Mouse (Mus musculus): ENCODE results near the gene Rae1. TPM values are rescaled to one million over a fixed set of nuclear protein-coding genes. Genes with fewer than 3 reads are reported as not detected.

The Rae1 gene
- polyA plus RNA-seq, 2 experiments: 45.9 to 65.3 TPM

- WGBS (ENCODE audit: insufficient replicate concordance): 18% methylated on average over 5 of the region's 5 CpGs
- peak overlapping the region; percentile 100 for H3K27ac ChIP-seq
- H3K9me3 ChIP-seq (ENCODE audit: control insufficient read depth, low read length): no peaks in the 10 kb centered on the region
- H3K4me3 ChIP-seq (ENCODE audit: insufficient read depth in 1 of 2, low read depth in 2 of 2, low read length in 2 of 2): peak overlapping the region; percentile 5 to 19; a peak in 3 of 4 replicates
- peaks cover 80 to 90% of the 10 kb centered on the region in 2 experiments for H3K4me1 ChIP-seq (replicated peaks; ENCODE audit: control insufficient read depth in 2 of 2, insufficient read depth in 2 of 2, low read length in 1 of 2)
- H3K4me2 ChIP-seq (ENCODE audit: low read depth): peak overlapping the region; percentile 58
- H3K9ac ChIP-seq (replicated peaks): peak overlapping the region; percentile 64
- no peaks in the 10 kb centered on the region for H3K27me3 ChIP-seq (ENCODE audit: control insufficient read depth, insufficient read depth, low read length)
- ATAC-seq (ENCODE audit: insufficient read depth) (peak; percentile 0; the same call in 1 of the 2 replicates), DNase-seq (ENCODE audit: low read depth in 3 of 3, low spot score in 3 of 3) (peak in 1 of 3 experiments; percentile 62)
- TF ChIP-seq EP300 (IDR thresholded peaks at IDR 0.05; ENCODE audit: low read depth) (no peak), CTCF (IDR thresholded peaks at IDR 0.05; ENCODE audit: low read depth) (no peak)
- peaks cover 56% of the 10 kb centered on the region for H3K36me3 ChIP-seq (replicated peaks; ENCODE audit: control insufficient read depth, insufficient read depth, low read depth)
Observed at GRCm38 (mm10) chr2:173035653-173036052, 35.7 kb downstream of the Rae1 start.

GRCm38 (mm10) chr2:173036055-173036454, 36.1 kb downstream of the Rae1 start:
- Histone ChIP-seq H3K9ac (replicated peaks) (peak overlapping the region; percentile 64), H3K36me3 (replicated peaks; ENCODE audit: control insufficient read depth, insufficient read depth, low read depth) (peaks cover 52% of the 10 kb centered on the region), H3K27ac (peak overlapping the region; percentile 100), H3K4me1 (replicated peaks; ENCODE audit: control insufficient read depth in 2 of 2, insufficient read depth in 2 of 2, low read length in 1 of 2) (peaks cover 81 to 91% of the 10 kb centered on the region in 2 experiments), H3K9me3 (ENCODE audit: control insufficient read depth, low read length) (no peaks in the 10 kb centered on the region), H3K4me3 (ENCODE audit: insufficient read depth in 1 of 2, low read depth in 2 of 2, low read length in 2 of 2) (peak overlapping the region in 1 of 2 experiments; percentile 11; a peak in 2 of 4 replicates), H3K4me2 (ENCODE audit: low read depth) (peak overlapping the region; percentile 58), H3K27me3 (ENCODE audit: control insufficient read depth, insufficient read depth, low read length) (no peaks in the 10 kb centered on the region)
- DNase-seq (ENCODE audit: low read depth in 3 of 3, low spot score in 3 of 3): no peak
- no peak for TF ChIP-seq CTCF (IDR thresholded peaks at IDR 0.05; ENCODE audit: low read depth)
- ATAC-seq (ENCODE audit: insufficient read depth): no peak
- WGBS (ENCODE audit: insufficient replicate concordance): 56% methylated on average over 5 of the region's 5 CpGs

- no peaks in the 10 kb centered on the region for H3K9me3 ChIP-seq (ENCODE audit: control insufficient read depth, low read length)
- DNase-seq (ENCODE audit: low read depth in 3 of 3, low spot score in 3 of 3) (peak in 1 of 3 experiments; percentile 58), ATAC-seq (ENCODE audit: insufficient read depth) (no peak)
- no peaks in the 10 kb centered on the region for H3K27me3 ChIP-seq (ENCODE audit: control insufficient read depth, insufficient read depth, low read length)
- peak overlapping the region in 1 of 2 experiments; percentile 11; a peak in 1 of 4 replicates for H3K4me3 ChIP-seq (ENCODE audit: insufficient read depth in 1 of 2, low read depth in 2 of 2, low read length in 2 of 2)
- peaks cover 82 to 91% of the 10 kb centered on the region in 2 experiments for H3K4me1 ChIP-seq (replicated peaks; ENCODE audit: control insufficient read depth in 2 of 2, insufficient read depth in 2 of 2, low read length in 1 of 2)
- H3K4me2 ChIP-seq (ENCODE audit: low read depth): peak overlapping the region; percentile 58
- peak overlapping the region; percentile 64 for H3K9ac ChIP-seq (replicated peaks)
- TF ChIP-seq CTCF (IDR thresholded peaks at IDR 0.05; ENCODE audit: low read depth) (peak; percentile 64), EP300 (IDR thresholded peaks at IDR 0.05; ENCODE audit: low read depth) (peak; percentile 14; the same call in 1 of the 2 replicates)
- peaks cover 47% of the 10 kb centered on the region for H3K36me3 ChIP-seq (replicated peaks; ENCODE audit: control insufficient read depth, insufficient read depth, low read depth)
- WGBS (ENCODE audit: insufficient replicate concordance): 9% methylated on average over 4 of the region's 4 CpGs
- H3K27ac ChIP-seq: peak overlapping the region; percentile 100
Observed at GRCm38 (mm10) chr2:173036611-173037010, 36.7 kb downstream of the Rae1 start.

GRCm38 (mm10) chr2:173037347-173037746, 37.4 kb downstream of the Rae1 start:
- TF ChIP-seq CTCF (IDR thresholded peaks at IDR 0.05; ENCODE audit: low read depth) (no peak), EP300 (IDR thresholded peaks at IDR 0.05; ENCODE audit: low read depth) (no peak; the same call in 1 of the 2 replicates)
- Histone ChIP-seq H3K9ac (replicated peaks) (peak overlapping the region; percentile 79), H3K4me3 (ENCODE audit: insufficient read depth in 1 of 2, low read depth in 2 of 2, low read length in 2 of 2) (peak overlapping the region; percentile 10 to 44), H3K36me3 (replicated peaks; ENCODE audit: control insufficient read depth, insufficient read depth, low read depth) (peaks cover 40% of the 10 kb centered on the region), H3K27me3 (ENCODE audit: control insufficient read depth, insufficient read depth, low read length) (no peaks in the 10 kb centered on the region), H3K4me2 (ENCODE audit: low read depth) (peak overlapping the region; percentile 58), H3K4me1 (replicated peaks; ENCODE audit: control insufficient read depth in 2 of 2, insufficient read depth in 2 of 2, low read length in 1 of 2) (peaks cover 83 to 92% of the 10 kb centered on the region in 2 experiments), H3K27ac (peak overlapping the region; percentile 100), H3K9me3 (ENCODE audit: control insufficient read depth, low read length) (no peaks in the 10 kb centered on the region)
- 24% methylated on average over 5 of the region's 5 CpGs for WGBS (ENCODE audit: insufficient replicate concordance)
- ATAC-seq (ENCODE audit: insufficient read depth) (no peak), DNase-seq (ENCODE audit: low read depth in 3 of 3, low spot score in 3 of 3) (no peak)

- Histone ChIP-seq H3K4me1 (replicated peaks; ENCODE audit: control insufficient read depth in 2 of 2, insufficient read depth in 2 of 2, low read length in 1 of 2) (peaks cover 86 to 90% of the 10 kb centered on the region in 2 experiments), H3K27ac (peak overlapping the region; percentile 100), H3K4me3 (ENCODE audit: insufficient read depth in 1 of 2, low read depth in 2 of 2, low read length in 2 of 2) (peak overlapping the region; percentile 10 to 44), H3K9ac (replicated peaks) (peak overlapping the region; percentile 79), H3K4me2 (ENCODE audit: low read depth) (peak overlapping the region; percentile 58), H3K36me3 (replicated peaks; ENCODE audit: control insufficient read depth, insufficient read depth, low read depth) (peaks cover 33% of the 10 kb centered on the region), H3K27me3 (ENCODE audit: control insufficient read depth, insufficient read depth, low read length) (no peaks in the 10 kb centered on the region), H3K9me3 (ENCODE audit: control insufficient read depth, low read length) (no peaks in the 10 kb centered on the region)
- ATAC-seq (ENCODE audit: insufficient read depth): peak; percentile 82
- WGBS (ENCODE audit: insufficient replicate concordance): 17% methylated on average over 7 of the region's 7 CpGs
- peak; percentile 96 to 97 (median 96) for DNase-seq (ENCODE audit: low read depth in 3 of 3, low spot score in 3 of 3)
- TF ChIP-seq EP300 (IDR thresholded peaks at IDR 0.05; ENCODE audit: low read depth) (peak; percentile 99), CTCF (IDR thresholded peaks at IDR 0.05; ENCODE audit: low read depth) (peak; percentile 88)
Observed at GRCm38 (mm10) chr2:173037827-173038607, 38.1 kb downstream of the Rae1 start.

All from liver, embryonic 14.5 days (tissue).